Comparison of ENCODE assay signal across 8 mouse cellular contexts in genomic region chr5:77217211-77217610, GRCm38 (mm10). TPM values are rescaled to one million over a fixed set of nuclear protein-coding genes. Genes with fewer than 3 reads are reported as not detected.
DNase-seq lines count a peak whose midpoint lies in the region; ATAC-seq and TF ChIP-seq lines count a peak whose summit lies in the region.

No protein-coding gene starts in this region.

- no peak overlapping the region for H3K27ac ChIP-seq in forebrain, embryonic 11.5 days (ENCODE audit: low read depth, low read length)
- H3K27ac ChIP-seq in heart, embryonic 15.5 days: no peak overlapping the region
- H3K27ac ChIP-seq in liver, embryonic 14.5 days: no peak overlapping the region
- H3K27ac ChIP-seq in neural tube, embryonic 13.5 days (replicated peaks): no peak overlapping the region

- peaks cover 4% of the 10 kb centered on the region; the same call in 1 of the 2 replicates for H3K9me3 ChIP-seq in G1E (replicated peaks)
- H3K9me3 ChIP-seq in forebrain, embryonic 11.5 days (ENCODE audit: control insufficient read depth, low read length): no peaks in the 10 kb centered on the region
- no peaks in the 10 kb centered on the region for H3K9me3 ChIP-seq in heart, embryonic 15.5 days (replicated peaks)
- no peaks in the 10 kb centered on the region for H3K9me3 ChIP-seq in liver, embryonic 14.5 days (ENCODE audit: control insufficient read depth, low read length)
- no peaks in the 10 kb centered on the region for H3K9me3 ChIP-seq in neural tube, embryonic 13.5 days

- no peaks in the 10 kb centered on the region; the same call in 1 of the 2 replicates for H3K27me3 ChIP-seq in G1E (ENCODE audit: insufficient read depth, low read length)
- H3K27me3 ChIP-seq in forebrain, embryonic 11.5 days (ENCODE audit: control insufficient read depth, insufficient read depth, low read length): no peaks in the 10 kb centered on the region
- no peaks in the 10 kb centered on the region for H3K27me3 ChIP-seq in heart, embryonic 15.5 days
- H3K27me3 ChIP-seq in liver, embryonic 14.5 days (ENCODE audit: control insufficient read depth, insufficient read depth, low read length): no peaks in the 10 kb centered on the region
- no peaks in the 10 kb centered on the region for H3K27me3 ChIP-seq in neural tube, embryonic 13.5 days

- WGBS in forebrain, embryonic 11.5 days: 14% methylated on average over 9 of the region's 9 CpGs
- WGBS in heart, embryonic 15.5 days: 11% methylated on average over 9 of the region's 9 CpGs
- 10% methylated on average over 9 of the region's 9 CpGs for WGBS in liver, embryonic 14.5 days (ENCODE audit: insufficient replicate concordance)
- 17% methylated on average over 9 of the region's 9 CpGs for WGBS in neural tube, embryonic 13.5 days

- no peak; the same call in 1 of the 2 replicates for ATAC-seq in G1E (ENCODE audit: extremely low read depth, insufficient number of reproducible peaks, low FRiP score, poor library complexity, severe bottlenecking)
- 0 out of 2 replicates have a peak, but pooled peaks have one; percentile 39 for ATAC-seq in forebrain, embryonic 11.5 days (replicated peaks; ENCODE audit: low FRiP score)
- no peak for ATAC-seq in heart, embryonic 15.5 days (replicated peaks; ENCODE audit: insufficient number of reproducible peaks, insufficient read depth, low FRiP score, low read depth)
- ATAC-seq in liver, embryonic 14.5 days (ENCODE audit: insufficient read depth): no peak
- ATAC-seq in neural tube, embryonic 13.5 days (ENCODE audit: low read depth): peak; percentile 43; the same call in 1 of the 2 replicates

- TF ChIP-seq EP300 in liver, embryonic 14.5 days (IDR thresholded peaks at IDR 0.05; ENCODE audit: low read depth): no peak

- no peaks in the 10 kb centered on the region for H3K36me3 ChIP-seq in G1E (replicated peaks)
- no peaks in the 10 kb centered on the region for H3K36me3 ChIP-seq in forebrain, embryonic 11.5 days (ENCODE audit: control insufficient read depth, insufficient read depth, low read length)
- H3K36me3 ChIP-seq in heart, embryonic 15.5 days: no peaks in the 10 kb centered on the region
- H3K36me3 ChIP-seq in liver, embryonic 14.5 days (replicated peaks; ENCODE audit: control insufficient read depth, insufficient read depth, low read depth): no peaks in the 10 kb centered on the region
- H3K36me3 ChIP-seq in neural tube, embryonic 13.5 days: no peaks in the 10 kb centered on the region

- no peak overlapping the region for H3K4me3 ChIP-seq in G1E (ENCODE audit: low read depth, low read length)
- no peak overlapping the region for H3K4me3 ChIP-seq in forebrain, embryonic 11.5 days (ENCODE audit: low read depth, low read length)
- peak overlapping the region; percentile 36 for H3K4me3 ChIP-seq in heart, embryonic 15.5 days
- no peak overlapping the region for H3K4me3 ChIP-seq in liver, embryonic 14.5 days (ENCODE audit: insufficient read depth in 1 of 2, low read depth in 2 of 2, low read length in 2 of 2)
- no peak overlapping the region for H3K4me3 ChIP-seq in neural tube, embryonic 13.5 days

- peak; percentile 55 for TF ChIP-seq CTCF in G1E (IDR thresholded peaks at IDR 0.05; ENCODE audit: low read depth, low read length)
- TF ChIP-seq CTCF in liver, embryonic 14.5 days (IDR thresholded peaks at IDR 0.05; ENCODE audit: low read depth): peak; percentile 77

- peaks cover 4% of the 10 kb centered on the region; the same call in 1 of the 2 replicates for H3K4me1 ChIP-seq in G1E (ENCODE audit: insufficient read depth, low read depth, low read length)
- no peaks in the 10 kb centered on the region for H3K4me1 ChIP-seq in forebrain, embryonic 11.5 days (replicated peaks; ENCODE audit: control insufficient read depth, insufficient read depth, low read length)
- no peaks in the 10 kb centered on the region for H3K4me1 ChIP-seq in heart, embryonic 15.5 days (replicated peaks)
- H3K4me1 ChIP-seq in liver, embryonic 14.5 days (replicated peaks; ENCODE audit: control insufficient read depth in 2 of 2, insufficient read depth in 2 of 2, low read length in 1 of 2): no peaks in the 10 kb centered on the region
- no peaks in the 10 kb centered on the region for H3K4me1 ChIP-seq in neural tube, embryonic 13.5 days (replicated peaks)

- DNase-seq in G1E (ENCODE audit: low spot score): peak; percentile 18
- DNase-seq in c-Kit-positive CD71-positive TER-119-positive erythroid progenitor cells, embryonic 14.5 days (ENCODE audit: low spot score): peak; percentile 80
- peak; percentile 86 for DNase-seq in forebrain, embryonic 11.5 days (ENCODE audit: low spot score)
- DNase-seq in kidney, postnatal 36 days: peak; percentile 73 to 88
- DNase-seq in liver, embryonic 14.5 days (ENCODE audit: low read depth in 3 of 3, low spot score in 3 of 3): peak; percentile 52 to 61 (median 54)
- peak; percentile 81 for DNase-seq in testis, postnatal 10 days (ENCODE audit: low spot score)

- H3K4me2 ChIP-seq in forebrain, embryonic 11.5 days (ENCODE audit: low read depth, low read length, severe bottlenecking): no peak overlapping the region
- H3K4me2 ChIP-seq in heart, embryonic 15.5 days: peak overlapping the region; percentile 43
- peak overlapping the region; percentile 38 for H3K4me2 ChIP-seq in liver, embryonic 14.5 days (ENCODE audit: low read depth)
- no peak overlapping the region for H3K4me2 ChIP-seq in neural tube, embryonic 13.5 days

- no peak overlapping the region for H3K9ac ChIP-seq in forebrain, embryonic 11.5 days (ENCODE audit: low read length)
- no peak overlapping the region for H3K9ac ChIP-seq in heart, embryonic 15.5 days
- H3K9ac ChIP-seq in liver, embryonic 14.5 days (replicated peaks): no peak overlapping the region
- H3K9ac ChIP-seq in neural tube, embryonic 13.5 days: no peak overlapping the region

RNA-seq across cellular contexts. Expression of gene Spink2, which starts 5.9 kb away (rescaled TPM):
- total RNA-seq in G1E (2014; fragmentation: Nextera tagmentation) (not detected in 2 replicates), G1E (2017) (not detected in 2 replicates)
- not detected in 2 replicates for polyA plus RNA-seq in G1E (2012)
- 0.63 and 1.2 TPM in 2 replicates for polyA plus RNA-seq in forebrain, embryonic 11.5 days (2014; fragmentation: Nextera tagmentation; extraction: Ambion mirVana)
- polyA plus RNA-seq in heart, embryonic 15.5 days (2015; fragmentation: Nextera tagmentation; extraction: Ambion mirVana): 3.0 and 3.7 TPM in 2 replicates
- polyA plus RNA-seq in liver, embryonic 14.5 days (2012; rRNA removed): 0.07 TPM in 1 of 2 replicates, not detected in the other
- not detected in 2 replicates for polyA plus RNA-seq in liver, embryonic 14.5 days (2014; fragmentation: Nextera tagmentation; extraction: Ambion mirVana)
- polyA plus RNA-seq in neural tube, embryonic 13.5 days (2015; fragmentation: Nextera tagmentation; extraction: Ambion mirVana): 4.8 and 5.1 TPM in 2 replicates

RNA-seq across cellular contexts. Expression of gene Rest, which starts 48.1 kb away (rescaled TPM):
- 46.7 and 48.9 TPM in 2 replicates for total RNA-seq in G1E (2014; fragmentation: Nextera tagmentation)
- 43.4 and 52.1 TPM in 2 replicates for total RNA-seq in G1E (2017)
- 7.1 and 8.3 TPM in 2 replicates for polyA plus RNA-seq in G1E (2012)
- polyA plus RNA-seq in forebrain, embryonic 11.5 days (2014; fragmentation: Nextera tagmentation; extraction: Ambion mirVana): 24.7 and 25.3 TPM in 2 replicates
- 19.3 and 22.1 TPM in 2 replicates for polyA plus RNA-seq in heart, embryonic 15.5 days (2015; fragmentation: Nextera tagmentation; extraction: Ambion mirVana)
- polyA plus RNA-seq in liver, embryonic 14.5 days (2012; rRNA removed): 2.6 and 3.5 TPM in 2 replicates
- 6.6 and 6.8 TPM in 2 replicates for polyA plus RNA-seq in liver, embryonic 14.5 days (2014; fragmentation: Nextera tagmentation; extraction: Ambion mirVana)
- polyA plus RNA-seq in neural tube, embryonic 13.5 days (2015; fragmentation: Nextera tagmentation; extraction: Ambion mirVana): 9.7 and 12.5 TPM in 2 replicates

Comparison
In these comparisons a context has a peak if more than half of its experiments do, and no peak if none do; other contexts are left out.
1. ATAC-seq: peak in forebrain, embryonic 11.5 days (single experiment) and neural tube, embryonic 13.5 days (single experiment); none in G1E (single experiment), heart, embryonic 15.5 days (single experiment) and liver, embryonic 14.5 days (single experiment).
2. DNase-seq: peak in every context shown above with its lines; median percentile 86 in forebrain, embryonic 11.5 days; 81 in testis, postnatal 10 days; 80 in kidney, postnatal 36 days; 80 in c-Kit-positive CD71-positive TER-119-positive erythroid progenitor cells, embryonic 14.5 days; 54 in liver, embryonic 14.5 days; 18 in G1E.
3. H3K4me2 ChIP-seq: peak in heart, embryonic 15.5 days (single experiment) and liver, embryonic 14.5 days (single experiment); none in forebrain, embryonic 11.5 days (single experiment) and neural tube, embryonic 13.5 days (single experiment).